Mouse (Mus musculus) layer of hippocampus, adult 2 months (tissue): ENCODE measurements at regions not wholly inside any gene's neighbourhood (a gene's known extent, or its start where the extent isn't known, plus 50 kb on each side); places are given as distances from the start of the nearest gene placed in this dataset.
A peak's percentile ranks its signal among the peaks of the same experiment; 100 is the strongest.

Experiments used
- DNase-seq, 2 experiments: peaks; one replicate each; pipeline ENCODE4 v3.0.0; 2022; ENCODE audit warnings: low spot score in 2 of 2
- H3K27ac ChIP-seq: fragments of 200-600 bp; 2 replicates; pipeline ENCODE4 v1.8.1; 2022
- H3K4me3 ChIP-seq: fragments of 200-600 bp; 2 replicates; pipeline ENCODE4 v1.8.1; 2022; ENCODE audit warnings: mild to moderate bottlenecking
- CTCF ChIP-seq: fragments of 200-600 bp; conservative IDR thresholded peaks from 2 replicates; pipeline ENCODE4 v1.8.1; 2022; ENCODE audit warnings: antibody characterized with exemption, mild to moderate bottlenecking, moderate library complexity

DNA sequence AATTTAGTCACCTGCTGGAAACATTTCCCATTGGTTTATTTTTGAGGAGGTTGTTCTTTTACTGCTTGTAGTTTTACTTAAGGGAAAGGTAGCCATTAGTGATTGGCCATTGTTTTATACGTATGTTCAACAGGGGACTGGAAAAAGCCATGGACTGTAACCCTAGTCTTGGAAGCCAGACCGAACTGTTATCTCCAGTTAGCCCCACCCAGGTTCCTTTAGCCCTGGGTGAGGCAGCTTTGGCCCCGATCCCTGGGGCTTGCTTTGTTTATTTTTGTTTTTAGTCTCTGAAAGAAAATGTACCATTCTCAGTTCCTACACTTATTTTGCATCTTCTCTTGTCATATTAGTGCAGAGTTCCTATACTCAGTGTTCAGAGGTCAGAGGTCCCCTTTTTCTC lies 148.3 kb upstream of the Map3k1 start:
- no peak overlapping the region for H3K27ac ChIP-seq
- DNase-seq: no peak
- no peak overlapping the region for H3K4me3 ChIP-seq
- no peak for TF ChIP-seq CTCF

DNA sequence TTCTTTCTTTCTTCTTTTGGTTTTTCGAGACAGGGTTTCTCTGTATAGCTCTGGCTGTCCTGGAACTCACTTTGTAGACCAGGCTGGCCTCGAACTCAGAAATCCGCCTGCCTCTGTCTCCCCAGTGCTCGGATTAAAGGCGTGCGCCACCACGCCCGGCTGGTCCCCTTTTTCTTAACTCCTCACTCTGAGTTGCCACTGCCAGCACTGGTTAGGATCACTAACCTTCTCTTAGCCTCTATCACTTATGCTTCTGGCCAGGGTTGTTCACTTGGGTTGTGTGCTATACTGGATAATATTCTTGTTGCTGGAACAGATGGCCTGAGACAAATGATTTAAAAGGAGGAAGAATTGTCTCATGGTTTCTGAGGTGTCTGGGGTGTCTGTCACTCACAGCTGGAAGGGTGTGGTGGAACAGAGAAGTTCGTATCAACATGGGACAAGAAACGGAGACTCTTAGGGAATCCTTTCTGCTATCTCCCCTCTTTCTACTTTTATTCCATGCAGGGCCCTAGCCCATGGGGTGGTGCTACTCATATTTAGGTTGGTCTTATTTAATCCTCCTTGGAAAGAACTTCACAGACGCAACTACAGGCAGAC lies 149.0 kb upstream of the Map3k1 start:
- DNase-seq: no peak
- no peak for TF ChIP-seq CTCF
- H3K27ac ChIP-seq: no peak overlapping the region
- H3K4me3 ChIP-seq: no peak overlapping the region

DNA sequence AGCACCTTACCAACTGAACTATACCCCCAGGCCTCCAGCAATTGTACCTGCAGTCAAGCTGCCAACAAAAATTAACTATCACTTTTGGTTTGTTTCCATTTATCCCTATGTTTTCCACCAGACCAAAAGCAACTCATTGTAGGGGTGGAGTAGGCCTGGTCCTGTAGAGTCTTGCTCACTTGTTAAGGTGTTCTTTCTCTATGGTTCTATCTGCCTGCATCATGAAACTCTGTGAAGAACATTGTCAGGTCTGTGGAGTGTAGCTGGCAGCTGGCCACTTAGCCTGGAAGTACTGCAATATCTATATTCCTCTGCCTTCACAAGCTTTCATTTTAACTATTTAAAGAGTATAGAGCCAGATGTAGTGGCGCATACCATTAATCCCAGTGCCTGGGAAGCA lies 149.6 kb upstream of the Map3k1 start:
- no peak for DNase-seq
- Histone ChIP-seq H3K27ac (no peak overlapping the region), H3K4me3 (no peak overlapping the region)
- TF ChIP-seq CTCF: no peak

DNA sequence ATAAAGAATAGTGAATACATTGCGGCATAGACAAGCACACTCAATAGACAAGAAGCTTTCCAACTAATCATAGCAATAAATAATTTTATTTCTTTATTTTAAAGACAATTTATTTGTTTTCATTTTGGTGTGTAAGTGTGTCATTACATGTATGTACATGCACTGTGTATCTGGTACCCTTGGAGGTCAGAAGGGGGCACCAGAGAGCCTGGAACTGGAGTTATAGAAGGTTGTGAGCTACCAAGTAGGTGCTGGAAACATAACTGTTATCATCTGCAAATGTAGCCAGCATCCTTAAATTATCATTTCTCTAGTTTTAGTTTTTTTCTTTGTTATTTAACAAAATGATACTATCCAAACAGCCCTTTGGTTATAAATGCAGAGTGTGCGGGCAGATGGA lies 151.2 kb upstream of the Map3k1 start:
- H3K27ac ChIP-seq: no peak overlapping the region
- TF ChIP-seq CTCF: peak; percentile 42
- no peak overlapping the region for H3K4me3 ChIP-seq
- no peak for DNase-seq

DNA sequence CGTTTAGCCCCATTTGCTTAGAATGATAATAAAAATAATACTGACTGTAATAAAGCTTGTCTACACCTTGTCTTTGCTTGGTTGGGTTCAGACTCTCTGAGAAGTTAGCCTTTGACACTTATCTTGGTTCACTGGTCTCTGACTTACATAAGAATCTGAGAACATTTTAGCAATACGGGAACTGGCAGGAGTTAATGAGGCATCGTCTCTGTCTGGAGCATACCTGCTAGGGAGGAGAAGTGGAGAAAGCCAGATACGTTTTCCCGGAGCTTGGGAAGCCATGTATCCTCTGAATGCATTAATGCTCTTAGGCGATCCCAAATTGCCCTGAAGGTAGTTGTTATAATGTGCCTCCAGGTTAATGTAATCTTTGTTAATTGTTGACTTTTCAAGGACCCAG lies 152.6 kb upstream of the Map3k1 start:
- no peak for TF ChIP-seq CTCF
- no peak for DNase-seq

DNA sequence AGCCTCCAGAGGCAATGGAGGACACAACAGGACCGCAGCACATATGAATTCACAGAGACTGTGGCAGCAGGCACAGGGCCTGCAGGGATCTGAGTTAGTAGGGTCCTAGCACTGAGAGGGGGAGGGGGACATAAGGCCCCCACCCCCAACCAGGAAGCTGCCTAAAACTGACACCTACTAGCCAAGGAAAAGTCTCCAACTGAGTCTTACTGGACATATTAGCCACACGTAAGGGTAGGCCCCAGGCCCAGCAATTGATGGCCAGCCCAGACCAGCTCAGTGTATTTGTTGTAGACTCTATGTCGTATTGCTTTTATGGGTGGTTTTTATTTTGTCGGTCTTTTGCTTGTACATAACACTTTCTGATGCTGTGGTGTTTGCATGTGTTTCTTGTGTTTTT lies 153.4 kb upstream of the Map3k1 start:
- Histone ChIP-seq H3K4me3 (no peak overlapping the region), H3K27ac (no peak overlapping the region)
- no peak for DNase-seq
- TF ChIP-seq CTCF: no peak

More for the DNA sequence above, 152.6 kb upstream of the Map3k1 start:
- H3K4me3 ChIP-seq: no peak overlapping the region
- H3K27ac ChIP-seq: no peak overlapping the region

DNA sequence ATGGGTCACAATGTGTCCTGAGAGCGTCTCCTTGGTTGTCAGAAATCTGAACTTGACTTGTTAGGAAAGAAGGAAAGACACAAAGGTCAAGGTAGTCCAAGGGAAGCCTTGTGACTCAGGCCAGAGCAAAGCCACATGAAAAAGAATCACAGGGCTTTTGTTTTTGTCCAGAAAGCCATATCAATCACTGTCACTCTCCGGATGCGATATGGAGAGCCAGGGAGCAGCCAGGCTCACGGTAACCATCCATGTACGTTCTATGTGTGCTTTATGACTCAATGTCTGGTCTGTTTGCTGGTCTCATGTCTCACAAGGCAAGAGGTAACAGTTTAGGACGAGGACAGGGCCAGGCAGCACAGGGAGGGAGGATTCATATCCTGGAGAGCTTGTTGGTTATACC lies 157.3 kb upstream of the Map3k1 start:
- Histone ChIP-seq H3K4me3 (no peak overlapping the region), H3K27ac (no peak overlapping the region)
- no peak for TF ChIP-seq CTCF
- DNase-seq: no peak

DNA sequence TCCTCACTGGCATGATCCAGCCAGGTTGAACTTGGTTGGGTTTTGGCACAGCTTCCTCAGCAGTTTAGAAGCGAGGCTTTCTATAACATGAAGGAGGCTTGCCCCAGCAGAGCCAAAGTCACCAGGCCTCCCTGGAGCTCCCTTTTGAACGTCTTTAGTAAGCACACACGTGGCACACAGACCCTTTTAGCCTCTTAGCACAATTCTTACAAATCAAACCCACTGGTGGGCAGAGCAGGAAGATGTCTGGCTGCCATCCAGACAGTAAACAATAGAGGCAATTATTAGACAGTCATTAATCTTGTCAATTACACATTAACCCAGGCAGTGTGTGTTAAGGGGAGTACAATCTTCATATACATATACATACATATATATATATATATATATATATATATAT lies 157.8 kb upstream of the Map3k1 start:
- H3K27ac ChIP-seq: no peak overlapping the region
- TF ChIP-seq CTCF: no peak
- no peak overlapping the region for H3K4me3 ChIP-seq
- no peak for DNase-seq

DNA sequence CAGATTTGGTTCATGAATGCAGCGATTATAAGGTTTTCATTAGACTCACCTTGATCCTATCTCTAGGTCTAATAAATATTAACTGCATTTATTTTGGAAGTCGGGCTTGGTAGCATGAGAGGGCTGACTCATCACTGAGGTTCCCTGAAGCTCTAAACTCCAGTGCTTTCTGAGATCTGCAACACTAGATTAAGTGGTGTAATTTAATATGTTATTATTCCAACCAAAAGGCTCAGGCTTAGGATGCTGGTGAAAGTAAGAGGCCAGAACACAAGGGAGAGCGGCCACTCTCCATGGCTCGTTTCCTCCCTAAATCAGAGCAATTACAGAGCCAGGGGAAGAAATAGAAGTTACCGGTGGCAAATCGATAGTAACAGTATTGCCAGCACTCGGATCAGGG lies 159.4 kb upstream of the Map3k1 start:
- no peak for TF ChIP-seq CTCF
- no peak for DNase-seq
- Histone ChIP-seq H3K27ac (no peak overlapping the region), H3K4me3 (no peak overlapping the region)

DNA sequence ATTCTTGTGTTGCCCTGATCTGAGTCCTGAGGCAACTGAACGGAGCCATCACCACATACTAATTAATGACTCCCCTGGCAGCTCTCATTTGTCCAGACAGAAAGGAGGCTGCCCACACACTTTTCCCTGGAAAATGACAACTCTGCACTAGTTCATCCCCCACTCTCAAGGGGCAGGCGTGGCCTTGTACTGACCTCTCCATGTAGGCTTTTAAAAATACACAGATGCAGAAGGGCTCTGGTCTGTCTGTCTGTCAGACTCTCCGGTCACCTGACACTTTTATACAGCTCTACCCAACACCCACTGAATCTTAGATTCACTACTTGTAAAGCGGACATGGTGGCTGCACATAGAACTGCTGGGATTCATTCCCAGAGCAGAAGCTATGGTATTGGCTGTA lies 165.5 kb upstream of the Map3k1 start:
- TF ChIP-seq CTCF: no peak
- DNase-seq: no peak
- H3K27ac ChIP-seq: no peak overlapping the region
- no peak overlapping the region for H3K4me3 ChIP-seq

DNA sequence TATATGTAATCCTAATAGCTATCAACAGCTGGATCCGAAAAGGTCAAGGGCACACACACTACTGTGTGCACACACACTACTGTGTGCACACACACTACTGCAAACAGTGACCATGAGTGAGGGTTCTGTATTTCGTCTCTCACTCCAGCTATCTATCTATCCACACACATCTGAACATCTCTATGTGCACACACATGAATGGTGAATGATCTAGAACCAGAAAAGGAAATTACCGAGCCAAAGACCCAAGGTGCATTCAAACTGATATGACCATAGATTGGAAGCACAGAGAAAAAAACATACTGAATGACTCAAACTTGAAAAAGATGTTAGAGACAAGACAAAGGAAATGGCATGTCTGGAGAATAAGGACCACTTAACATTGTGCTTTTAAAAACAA lies 166.8 kb upstream of the Map3k1 start:
- Histone ChIP-seq H3K27ac (no peak overlapping the region), H3K4me3 (no peak overlapping the region)
- TF ChIP-seq CTCF: no peak
- DNase-seq: no peak

DNA sequence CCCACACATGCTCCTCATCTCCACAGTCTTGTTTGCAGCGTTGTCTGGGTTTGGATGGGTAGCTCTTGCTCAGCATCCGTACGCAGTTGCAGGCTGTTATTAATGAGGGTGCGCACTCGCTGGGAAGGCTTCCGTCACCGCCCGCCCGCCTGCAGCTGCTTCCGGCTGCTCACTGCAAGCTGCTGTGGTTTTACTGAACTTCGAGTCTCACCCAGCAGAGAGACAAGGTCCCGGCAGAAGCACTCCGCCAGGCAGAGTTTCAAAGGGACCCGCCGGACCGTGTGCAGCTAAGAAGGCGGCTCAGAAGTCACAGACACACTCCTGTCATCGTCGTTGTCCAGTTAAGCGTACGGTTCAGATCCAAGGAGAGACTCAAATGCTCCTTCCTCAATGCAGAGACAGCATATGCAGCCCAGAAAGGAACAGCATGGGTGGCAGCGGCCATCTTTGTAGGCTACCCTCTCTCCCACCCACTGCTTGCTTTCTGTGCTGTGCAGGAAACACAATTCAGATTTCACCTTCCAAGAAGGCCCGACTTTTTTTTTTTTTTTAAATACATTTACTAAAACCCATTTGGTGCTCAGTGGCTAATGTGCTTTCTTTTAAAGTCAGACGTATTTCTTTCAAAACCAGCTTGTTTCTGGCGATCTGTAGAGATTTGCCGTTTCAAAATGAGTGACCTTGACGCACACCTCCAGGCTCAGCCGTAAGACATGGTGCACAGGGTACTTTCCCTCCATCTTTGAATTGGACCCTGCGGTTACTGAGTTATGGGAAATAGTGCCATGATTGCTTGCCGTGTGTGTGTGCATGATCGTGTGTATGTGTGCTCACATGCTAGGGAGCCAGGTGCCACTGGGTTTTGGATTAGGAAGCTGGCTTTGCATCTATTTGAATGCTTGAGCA lies 169.2 kb upstream of the Map3k1 start:
- no peak for TF ChIP-seq CTCF
- no peak overlapping the region for H3K27ac ChIP-seq
- no peak overlapping the region for H3K4me3 ChIP-seq
- DNase-seq: no peak

DNA sequence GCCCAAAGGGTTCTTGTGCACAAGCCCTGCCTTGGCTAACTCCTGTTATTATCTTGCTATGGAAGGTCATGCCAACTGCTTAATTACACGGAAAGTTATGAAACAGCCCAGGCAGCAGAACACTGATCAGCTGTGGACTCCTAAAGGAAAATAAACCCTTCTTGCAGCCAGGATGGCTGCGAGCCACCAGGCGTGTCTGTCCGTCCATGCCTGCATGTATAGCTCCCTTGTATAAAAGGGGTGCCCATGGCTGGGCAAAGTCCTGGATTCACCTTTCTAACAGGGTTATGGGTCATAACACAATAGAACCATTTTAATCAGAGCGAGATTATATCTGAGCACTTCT lies 169.9 kb upstream of the Map3k1 start:
- no peak for TF ChIP-seq CTCF
- Histone ChIP-seq H3K4me3 (no peak overlapping the region), H3K27ac (no peak overlapping the region)
- no peak for DNase-seq
